ENCODE assay signal across 8 mouse cellular contexts in the genomic region with DNA sequence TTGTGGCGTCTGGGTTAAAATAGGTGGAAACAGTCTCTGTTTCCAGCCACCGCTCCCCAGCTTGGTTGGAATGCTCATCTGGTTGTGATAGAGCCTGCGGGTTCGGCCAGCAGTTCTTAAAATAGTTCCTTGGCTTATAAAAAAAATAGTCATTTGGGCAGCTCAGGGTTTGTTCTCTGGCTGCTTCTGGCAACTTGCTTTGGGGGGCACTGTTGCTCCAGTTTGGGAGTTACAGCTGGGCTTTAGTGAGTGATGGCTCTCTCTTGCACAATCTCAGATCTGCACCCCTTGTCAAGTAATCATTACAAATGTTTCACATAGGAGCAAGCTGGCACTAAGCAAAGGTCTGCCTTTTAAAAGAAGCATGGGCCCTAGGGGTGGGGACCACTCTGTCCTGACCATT.
A peak's percentile ranks its signal among the peaks of the same experiment; 100 is the strongest.
DNase-seq lines count a peak whose midpoint lies in the region; ATAC-seq and TF ChIP-seq lines count a peak whose summit lies in the region.

No protein-coding gene starts in this region.

- in situ Hi-C loops in Patski (cut with MboI; ENCODE audit: low pct_unique_long_range_greater_than_20kb): loop anchor here (25.0 kb wide), 1 partner anchor 1177 kb away; no protein-coding TSS in a partner anchor

- no peak for TF ChIP-seq EP300 in stomach, postnatal 0 days (optimal IDR thresholded peaks at IDR 0.05)

- ATAC-seq in Patski: peak; percentile 21
- ATAC-seq in hindbrain, embryonic 11.5 days (ENCODE audit: low FRiP score): peak; percentile 43
- no peak; the same call in 1 of the 2 replicates for ATAC-seq in stomach, postnatal 0 days (ENCODE audit: low FRiP score, low TSS enrichment)

- no peak overlapping the region for H3K27ac ChIP-seq in hindbrain, embryonic 11.5 days (ENCODE audit: low read depth, low read length)
- H3K27ac ChIP-seq in stomach, postnatal 0 days (replicated peaks): no peak overlapping the region

- POLR2A ChIA-PET in Patski (lab: Charles Lee): no interaction called here

- no peak overlapping the region for H3K9ac ChIP-seq in hindbrain, embryonic 11.5 days (ENCODE audit: low read depth, low read length)
- H3K9ac ChIP-seq in stomach, postnatal 0 days (ENCODE audit: low read length): no peak overlapping the region

- H3K27me3 ChIP-seq in Patski: no peaks in the 10 kb centered on the region
- no peaks in the 10 kb centered on the region for H3K27me3 ChIP-seq in hindbrain, embryonic 11.5 days (ENCODE audit: control insufficient read depth, insufficient read depth, low read length)
- H3K27me3 ChIP-seq in stomach, postnatal 0 days (ENCODE audit: control insufficient read depth, insufficient read depth, low read length): no peaks in the 10 kb centered on the region

- no peak overlapping the region for H3K4me2 ChIP-seq in hindbrain, embryonic 11.5 days (replicated peaks; ENCODE audit: low read depth, low read length)
- H3K4me2 ChIP-seq in stomach, postnatal 0 days (replicated peaks; ENCODE audit: low read depth): no peak overlapping the region

- no peaks in the 10 kb centered on the region for H3K36me3 ChIP-seq in hindbrain, embryonic 11.5 days (ENCODE audit: control insufficient read depth, insufficient read depth, low read length)
- no peaks in the 10 kb centered on the region for H3K36me3 ChIP-seq in stomach, postnatal 0 days (ENCODE audit: control insufficient read depth, insufficient read depth, low read length)

- peak; percentile 66 for TF ChIP-seq CTCF in Patski (IDR thresholded peaks at IDR 0.05)
- TF ChIP-seq CTCF in stomach, postnatal 0 days (IDR thresholded peaks at IDR 0.05; ENCODE audit: low read depth): peak; percentile 76

- no peaks in the 10 kb centered on the region for H3K9me3 ChIP-seq in hindbrain, embryonic 11.5 days (ENCODE audit: control insufficient read depth, low read length)
- H3K9me3 ChIP-seq in stomach, postnatal 0 days (ENCODE audit: control insufficient read depth, low read length): no peaks in the 10 kb centered on the region

- no peak for DNase-seq in Patski (ENCODE audit: low read depth, low spot score)
- DNase-seq in cerebellum, postnatal 10 days: peak; percentile 81 to 83
- DNase-seq in frontal cortex, adult 2 months (ENCODE audit: extremely low spot score in 1 of 2, low spot score in 1 of 2): peak; percentile 3 to 32
- DNase-seq in hindbrain, embryonic 11.5 days (ENCODE audit: low spot score): peak; percentile 57
- DNase-seq in layer of hippocampus, adult 9-10 months (ENCODE audit: low spot score): peak; percentile 17
- peak; percentile 68 for DNase-seq in mesoderm, embryonic 11.5 days (ENCODE audit: low read depth, low spot score)
- DNase-seq in stomach, postnatal 0 days (ENCODE audit: low spot score): peak; percentile 34
- DNase-seq in thymus, postnatal 25 days: no peak

- no peaks in the 10 kb centered on the region for H3K4me1 ChIP-seq in hindbrain, embryonic 11.5 days (replicated peaks; ENCODE audit: control insufficient read depth, insufficient read depth, low read length)
- H3K4me1 ChIP-seq in stomach, postnatal 0 days (replicated peaks; ENCODE audit: control insufficient read depth, insufficient read depth): no peaks in the 10 kb centered on the region

- H3K4me3 ChIP-seq in hindbrain, embryonic 11.5 days (ENCODE audit: low read depth, low read length): no peak overlapping the region
- no peak overlapping the region for H3K4me3 ChIP-seq in stomach, postnatal 0 days (ENCODE audit: low read depth, low read length)

- 58% methylated on average over 4 of the region's 4 CpGs for WGBS in hindbrain, embryonic 11.5 days
- WGBS in stomach, postnatal 0 days: 21% methylated on average over 4 of the region's 4 CpGs

- CTCF ChIA-PET in Patski (lab: Charles Lee): no interaction called here

Comparison
In these comparisons a context has a peak if more than half of its experiments do, and no peak if none do; other contexts are left out.
1. DNase-seq: peak in cerebellum, postnatal 10 days (2 of 2), frontal cortex, adult 2 months (2 of 2), hindbrain, embryonic 11.5 days (single experiment), layer of hippocampus, adult 9-10 months (single experiment), mesoderm, embryonic 11.5 days (single experiment) and stomach, postnatal 0 days (single experiment); none in Patski (single experiment) and thymus, postnatal 25 days (single experiment).